Mouse (Mus musculus) myocyte (in vitro differentiated cells): ENCODE data around the gene Nprl3. TPM values are rescaled to one million over a fixed set of nuclear protein-coding genes. Genes with fewer than 3 reads are reported as not detected.
"Not testable (repeated sequence)": the region's sequence is repeated elsewhere in the genome, so short reads cannot be mapped to it uniquely, and the experiment has no call there.

ENCODE experiments used
- H3K27me3 ChIP-seq: one replicate; pipeline ENCODE4 v1.6.1; 2011; ENCODE audit not compliant: control insufficient read depth, insufficient read depth, insufficient read length
- H3K36me3 ChIP-seq: one replicate; pipeline ENCODE4 v1.6.1; 2011; ENCODE audit not compliant: control insufficient read depth, insufficient read depth
- H3K4me2 ChIP-seq: one replicate; pipeline ENCODE4 v1.6.1; 2011; ENCODE audit warnings: low read depth, control low read depth
- H3K4me3 ChIP-seq: one replicate; pipeline ENCODE4 v1.5.1; 2011; ENCODE audit warnings: mild to moderate bottlenecking, control low read depth, moderate library complexity
- H3K79me2 ChIP-seq: one replicate; pipeline ENCODE4 v1.6.1; 2011; ENCODE audit not compliant: control insufficient read depth, insufficient read depth
- H3ac ChIP-seq: one replicate; pipeline ENCODE4 v1.6.1; 2011; ENCODE audit not compliant: control insufficient read depth, insufficient read length
- CEBPB ChIP-seq: IDR thresholded peaks from 2 replicates; pipeline ENCODE4 v1.6.1; 2011; ENCODE audit warnings: mild to moderate bottlenecking, moderate library complexity; ENCODE audit not compliant: poor library complexity, insufficient read depth, severe bottlenecking
- E2F4 ChIP-seq: IDR thresholded peaks from one replicate; pipeline ENCODE4 v1.6.1; 2011; ENCODE audit warnings: mild to moderate bottlenecking, control low read depth, moderate library complexity; ENCODE audit not compliant: insufficient read depth
- MAX ChIP-seq: IDR thresholded peaks from one replicate; pipeline ENCODE4 v1.6.1; 2011; ENCODE audit warnings: low read depth, mild to moderate bottlenecking, control low read depth
- MYOD1 ChIP-seq, 3 experiments: IDR thresholded peaks; one replicate each; pipeline ENCODE4 v1.6.1; 2011; ENCODE audit warnings: control low read depth in 2 of 3, low read depth in 2 of 3, mild to moderate bottlenecking in 2 of 3, moderate library complexity in 1 of 3; ENCODE audit not compliant: insufficient read length in 2 of 3, control insufficient read depth in 1 of 3
- MYOG ChIP-seq, 3 experiments: IDR thresholded peaks; one replicate each; pipeline ENCODE4 v1.6.1; 2011; ENCODE audit warnings: control low read depth in 2 of 3, low read depth in 2 of 3, mild to moderate bottlenecking in 2 of 3; ENCODE audit not compliant: insufficient read length in 2 of 3, control insufficient read depth in 1 of 3, insufficient read depth in 1 of 3
- POLR2A ChIP-seq: IDR thresholded peaks from one replicate; pipeline ENCODE4 v1.6.1; 2011; ENCODE audit warnings: low read depth, mild to moderate bottlenecking, control low read depth, moderate library complexity; ENCODE audit not compliant: insufficient read length
- POLR2AphosphoS2 ChIP-seq: IDR thresholded peaks from one replicate; pipeline ENCODE4 v1.6.1; 2011; ENCODE audit warnings: low read depth, control low read depth; ENCODE audit not compliant: insufficient read length
- REST ChIP-seq: IDR thresholded peaks from one replicate; pipeline ENCODE4 v1.6.1; 2011; ENCODE audit warnings: mild to moderate bottlenecking, control low read depth, moderate library complexity; ENCODE audit not compliant: insufficient read depth, insufficient read length
- SRF ChIP-seq: IDR thresholded peaks from one replicate; pipeline ENCODE4 v1.6.1; 2011; ENCODE audit warnings: low read depth; ENCODE audit not compliant: control insufficient read depth, insufficient read length
- TCF12 ChIP-seq: IDR thresholded peaks from one replicate; pipeline ENCODE4 v1.6.1; 2011; ENCODE audit warnings: mild to moderate bottlenecking, control low read depth; ENCODE audit not compliant: poor library complexity, insufficient read depth, severe bottlenecking
- TCF3 ChIP-seq: IDR thresholded peaks from one replicate; pipeline ENCODE4 v1.6.1; 2011; ENCODE audit warnings: low read depth, control low read depth; ENCODE audit not compliant: insufficient read length
- USF1 ChIP-seq: IDR thresholded peaks from one replicate; pipeline ENCODE4 v1.6.1; 2011; ENCODE audit warnings: low read depth, mild to moderate bottlenecking, control low read depth, moderate library complexity
- polyA plus RNA-seq: library from polyadenylated mRNA; unstranded; fragments of >200 nt; fragmentation: generic; extraction: Trizol; gene quantifications from one replicate; pipeline ENCODE4 v1.2.1, GENCODE M21; 2012; ENCODE audit warnings: missing spikeins

Gene Nprl3
- polyA plus RNA-seq, 1 experiment: 57.4 TPM

DNA sequence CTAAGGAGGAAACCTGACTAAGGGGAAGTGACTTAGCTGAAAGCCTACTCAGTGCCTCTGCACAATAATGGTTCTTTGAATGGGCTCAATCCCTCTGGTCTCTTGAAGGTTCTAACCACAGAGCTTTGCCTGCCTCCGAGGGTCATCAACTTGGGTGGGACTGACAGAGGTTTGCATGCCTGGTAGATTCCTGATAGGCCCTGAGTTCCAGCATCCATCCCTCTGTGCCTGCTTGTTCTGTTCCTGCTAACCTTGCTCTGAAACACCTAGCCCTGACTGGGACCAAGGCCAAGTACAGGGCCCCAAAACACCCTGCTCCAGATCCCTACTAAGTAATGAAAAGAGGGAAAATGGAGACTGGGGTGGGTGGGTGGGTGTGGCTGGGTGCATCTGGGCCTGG lies 35.9 kb upstream of the Nprl3 start:
- peaks cover 7% of the 10 kb centered on the region for H3K27me3 ChIP-seq
- H3K79me2 ChIP-seq: no peaks in the 10 kb centered on the region
- no peak overlapping the region for H3ac ChIP-seq
- no peak overlapping the region for H3K4me3 ChIP-seq
- no peak overlapping the region for H3K4me2 ChIP-seq
- no peaks in the 10 kb centered on the region for H3K36me3 ChIP-seq
- TF ChIP-seq MYOG (IDR thresholded peaks at IDR 0.05; ENCODE audit: control insufficient read depth in 1 of 3, insufficient read depth in 1 of 3, insufficient read length in 2 of 3, low read depth in 2 of 3) (no peak), SRF (no peak), POLR2AphosphoS2 (no peak), CEBPB (no peak), TCF3 (no peak), POLR2A (no peak), USF1 (no peak), TCF12 (no peak), E2F4 (no peak), MYOD1 (IDR thresholded peaks at IDR 0.05; ENCODE audit: control insufficient read depth in 1 of 3, insufficient read length in 2 of 3, low read depth in 2 of 3) (no peak), REST (no peak), MAX (no peak)

DNA sequence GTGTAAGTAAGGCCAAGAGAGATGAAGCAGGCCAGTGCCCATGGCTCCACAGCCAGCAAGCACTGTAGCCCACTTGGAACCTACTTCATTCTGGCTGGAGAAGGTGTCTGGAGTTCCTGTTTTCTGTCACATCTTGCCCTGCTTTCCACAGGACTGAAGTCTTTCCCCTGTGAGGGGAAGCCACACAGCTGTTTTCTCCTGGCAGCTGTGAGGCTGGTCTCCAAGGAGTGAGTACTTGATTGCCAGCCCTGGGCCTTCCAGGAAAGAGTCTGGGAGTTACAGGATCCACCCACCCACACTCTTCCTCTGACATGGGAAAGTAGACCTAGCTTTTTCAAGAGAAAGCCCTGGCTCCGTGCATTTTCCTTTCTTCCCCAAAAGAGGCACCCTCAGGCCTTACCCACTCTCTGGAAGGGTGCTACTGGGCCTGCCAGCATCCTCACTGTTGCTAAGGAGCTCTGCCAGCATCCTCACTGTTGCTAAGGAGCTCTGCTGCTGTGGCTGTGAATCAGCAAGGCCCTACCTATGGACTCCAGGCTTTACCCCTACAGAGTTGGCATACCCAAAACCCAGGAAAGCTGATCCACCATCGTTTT lies 35.4 kb upstream of the Nprl3 start:
- H3K27me3 ChIP-seq: peaks cover 7% of the 10 kb centered on the region
- TF ChIP-seq TCF12 (no peak), MYOD1 (IDR thresholded peaks at IDR 0.05; ENCODE audit: control insufficient read depth in 1 of 3, insufficient read length in 2 of 3, low read depth in 2 of 3) (peak in 1 of 3 experiments; percentile 55)

DNA sequence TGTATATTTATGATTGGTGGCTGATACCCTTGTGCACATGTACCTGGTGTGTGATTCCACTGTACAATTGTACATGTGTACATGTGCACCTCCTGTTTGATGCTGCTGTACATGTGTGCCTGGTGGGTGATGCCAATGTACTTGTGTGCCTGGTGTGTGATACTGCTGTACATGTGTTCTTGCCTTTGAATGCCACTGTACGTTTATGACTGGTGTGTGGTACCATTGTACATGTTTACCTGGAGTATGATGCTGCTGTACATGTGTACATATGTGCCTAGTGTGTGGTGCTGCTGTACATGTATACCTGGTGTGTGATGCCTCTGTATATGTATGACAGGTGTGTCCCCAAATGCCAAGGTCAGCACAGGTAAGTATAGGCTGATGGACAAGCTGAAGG lies 34.0 kb upstream of the Nprl3 start:
- Histone ChIP-seq H3ac (no peak overlapping the region), H3K79me2 (no peaks in the 10 kb centered on the region), H3K4me3 (no peak overlapping the region), H3K27me3 (peaks cover 7% of the 10 kb centered on the region), H3K36me3 (no peaks in the 10 kb centered on the region), H3K4me2 (no peak overlapping the region)
- no peak for TF ChIP-seq MYOD1 (IDR thresholded peaks at IDR 0.05; ENCODE audit: control insufficient read depth in 1 of 3, insufficient read length in 2 of 3, low read depth in 2 of 3)
- TF ChIP-seq MAX: no peak
- TF ChIP-seq POLR2AphosphoS2: no peak
- no peak for TF ChIP-seq TCF3
- TF ChIP-seq E2F4: no peak
- no peak for TF ChIP-seq MYOG (IDR thresholded peaks at IDR 0.05; ENCODE audit: control insufficient read depth in 1 of 3, insufficient read depth in 1 of 3, insufficient read length in 2 of 3, low read depth in 2 of 3)
- TF ChIP-seq REST: no peak
- no peak for TF ChIP-seq POLR2A
- no peak for TF ChIP-seq CEBPB
- no peak for TF ChIP-seq SRF
- TF ChIP-seq USF1: no peak
- TF ChIP-seq TCF12: no peak

More for the DNA sequence above, 35.4 kb upstream of the Nprl3 start:
- H3K4me2 ChIP-seq: no peak overlapping the region
- no peaks in the 10 kb centered on the region for H3K36me3 ChIP-seq
- no peaks in the 10 kb centered on the region for H3K79me2 ChIP-seq
- H3ac ChIP-seq: no peak overlapping the region
- no peak overlapping the region for H3K4me3 ChIP-seq

DNA sequence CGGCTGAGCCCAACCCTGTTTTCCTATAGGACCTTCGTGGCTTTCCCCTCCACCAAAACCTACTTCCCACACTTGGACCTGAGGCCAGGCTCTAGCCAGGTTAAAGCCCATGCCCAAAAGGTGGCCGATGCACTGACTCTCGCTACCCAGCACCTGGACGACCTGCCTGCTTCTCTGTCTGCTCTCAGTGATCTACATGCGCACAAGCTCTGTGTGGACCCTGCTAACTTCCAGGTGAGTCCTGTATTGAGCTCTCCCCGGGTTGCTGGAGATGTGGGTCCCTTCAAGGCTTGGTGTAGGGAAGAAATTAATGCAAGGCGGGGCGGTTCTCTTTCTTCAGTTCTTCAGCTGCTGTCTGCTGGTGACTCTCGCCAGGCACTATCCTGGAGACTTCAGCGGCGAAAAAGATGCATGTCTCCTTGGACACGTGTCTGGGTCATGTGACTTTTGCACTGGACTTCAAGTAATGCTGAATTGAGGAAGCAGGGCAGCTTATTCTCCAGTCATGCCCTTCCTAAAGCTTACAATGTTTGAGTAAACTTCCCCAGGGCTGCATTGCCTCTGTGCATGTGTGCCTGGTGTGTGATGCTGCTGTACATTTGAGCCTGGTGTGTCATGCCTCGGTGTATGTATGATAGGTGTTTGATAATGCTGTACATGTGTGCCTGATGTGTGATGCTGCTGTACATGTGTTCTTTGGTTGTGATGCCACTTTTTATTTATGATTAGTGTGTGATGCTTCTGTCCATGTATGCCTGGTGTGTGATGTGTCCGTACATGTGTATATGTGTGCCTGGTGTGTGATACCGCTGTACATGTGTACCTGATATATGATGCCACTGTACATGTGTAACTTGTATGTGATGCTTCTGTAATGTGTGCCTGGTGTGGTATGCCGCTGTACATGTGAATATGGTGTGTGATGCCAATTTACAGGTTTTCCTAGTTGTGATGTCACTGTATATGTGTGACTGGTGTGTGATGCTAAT lies 33.1 kb upstream of the Nprl3 start:
- no peaks in the 10 kb centered on the region for H3K79me2 ChIP-seq
- H3K27me3 ChIP-seq: peaks cover 7% of the 10 kb centered on the region
- H3K4me2 ChIP-seq: peak overlapping the region; percentile 38
- no peaks in the 10 kb centered on the region for H3K36me3 ChIP-seq
- H3ac ChIP-seq: no peak overlapping the region
- H3K4me3 ChIP-seq: no peak overlapping the region
- peak; percentile 62 for TF ChIP-seq USF1
- no peak for TF ChIP-seq MAX

DNA sequence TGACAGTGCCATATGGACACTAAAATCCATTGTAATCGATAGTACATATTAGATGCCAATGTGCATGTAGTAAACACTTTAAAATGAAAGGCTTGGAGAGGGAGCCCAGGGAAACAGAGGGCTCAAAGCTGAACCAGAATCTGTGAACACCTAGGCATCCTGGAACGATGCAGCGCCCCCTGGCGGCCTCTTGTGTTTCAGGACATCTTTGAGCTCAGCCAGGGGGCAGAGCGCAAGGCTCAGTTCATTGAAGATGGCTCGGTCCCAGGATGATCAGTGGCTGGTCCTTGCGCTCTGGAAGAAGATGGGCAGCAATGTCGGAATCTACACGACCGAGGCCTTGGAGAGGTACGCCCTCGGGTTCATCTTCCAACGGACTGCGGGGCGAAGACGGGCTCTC lies 32.4 kb upstream of the Nprl3 start, which contains the start of gene Hbq1a:
TSS of gene Hbq1a (plus strand) at position 205 of the 400 bp plus-strand sequence.
- H3ac ChIP-seq, H3K27me3 ChIP-seq, H3K4me3 ChIP-seq, H3K79me2 ChIP-seq, H3K36me3 ChIP-seq: not testable (repeated sequence)
- peak within 1 kb of the TSS; percentile 38 for H3K4me2 ChIP-seq
